Mouse (Mus musculus) limb, embryonic 13.5 days (tissue): ENCODE data around the gene Atic. TPM values are rescaled to one million over a fixed set of nuclear protein-coding genes. Genes with fewer than 3 reads are reported as not detected.

ENCODE experiments used
- ATAC-seq: fragments of 200-750 bp; cut with Nextera tagmentation; 2 replicates; pipeline ENCODE4 v1.8.0; 2017; ENCODE audit warnings: low read depth, moderate number of reproducible peaks, moderate TSS enrichment; ENCODE audit not compliant: low FRiP score
- H3K27ac ChIP-seq: fragments of 300-500 bp; sonication (generic); 2 replicates; pipeline ENCODE4 v1.5.1; 2015; ENCODE audit warnings: inconsistent platforms, mild to moderate bottlenecking, moderate library complexity
- H3K27me3 ChIP-seq: fragments of 300-500 bp; sonication (generic); 2 replicates; pipeline ENCODE4 v1.6.1; 2015; ENCODE audit warnings: mild to moderate bottlenecking, inconsistent platforms
- H3K36me3 ChIP-seq: fragments of 300-500 bp; sonication (generic); 2 replicates; pipeline ENCODE4 v1.6.1; 2015; ENCODE audit warnings: inconsistent platforms, mild to moderate bottlenecking, moderate library complexity
- H3K4me1 ChIP-seq: fragments of 300-500 bp; sonication (generic); 2 replicates; pipeline ENCODE4 v1.6.1; 2015; ENCODE audit warnings: inconsistent platforms
- H3K4me2 ChIP-seq: fragments of 300-500 bp; sonication (generic); replicated peaks from 2 replicates; pipeline ENCODE4 v1.6.1; 2015; ENCODE audit warnings: inconsistent platforms, mild to moderate bottlenecking, moderate library complexity
- H3K4me3 ChIP-seq: fragments of 300-500 bp; sonication (generic); 2 replicates; pipeline ENCODE4 v1.5.1; 2015; ENCODE audit warnings: moderate library complexity, mild to moderate bottlenecking, inconsistent platforms
- H3K9ac ChIP-seq: fragments of 300-500 bp; sonication (generic); 2 replicates; pipeline ENCODE4 v1.6.1; 2015; ENCODE audit warnings: mild to moderate bottlenecking, inconsistent platforms
- H3K9me3 ChIP-seq: fragments of 300-500 bp; sonication (generic); 2 replicates; pipeline ENCODE4 v1.6.1; 2016; ENCODE audit warnings: inconsistent platforms
- WGBS: fragments of 180-500 bp; shearing (Covaris S2); methylation state at CpG from one replicate; pipeline ENCODE4 v1.1.7; 2015; 5-methylcytosine and 5-hydroxymethylcytosine counted together
- polyA plus RNA-seq: library from polyadenylated mRNA; unstranded; fragments of >200 nt; fragmentation: Nextera tagmentation; extraction: Ambion mirVana; gene quantifications from 2 replicates; pipeline ENCODE4 v1.2.1, GENCODE M21; 2015

Gene Atic
- polyA plus RNA-seq, 1 experiment from 2014 or later: 71.4 TPM

DNA sequence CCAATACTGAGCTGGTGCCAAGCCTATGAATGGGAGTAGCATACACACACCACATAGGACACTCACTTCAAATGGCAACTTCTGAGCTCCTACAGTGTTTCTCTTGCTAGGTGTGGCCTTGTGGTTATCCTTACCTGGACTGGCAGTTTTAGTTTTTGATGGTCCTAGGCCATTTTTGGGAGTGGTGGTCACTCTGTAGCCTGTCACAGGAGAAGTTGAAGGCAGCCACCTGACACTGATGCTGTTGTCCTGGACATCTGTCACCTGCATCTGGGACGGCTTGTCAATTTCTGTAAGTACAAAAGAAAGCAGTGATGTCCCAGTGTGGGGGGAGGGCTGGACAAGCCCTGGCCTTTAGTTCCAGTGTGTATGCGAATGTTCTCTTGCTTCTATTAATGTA lies 48.8 kb downstream of the Atic start:
- no peak overlapping the region for H3K4me2 ChIP-seq
- peaks cover 93% of the 10 kb centered on the region for H3K36me3 ChIP-seq
- no peaks in the 10 kb centered on the region for H3K9me3 ChIP-seq
- H3K4me3 ChIP-seq: no peak overlapping the region
- H3K27me3 ChIP-seq: no peaks in the 10 kb centered on the region
- H3K27ac ChIP-seq: no peak overlapping the region
- ATAC-seq: no peak
- WGBS: 93% methylated on average over 2 of the region's 2 CpGs
- H3K9ac ChIP-seq: no peak overlapping the region
- no peaks in the 10 kb centered on the region for H3K4me1 ChIP-seq

DNA sequence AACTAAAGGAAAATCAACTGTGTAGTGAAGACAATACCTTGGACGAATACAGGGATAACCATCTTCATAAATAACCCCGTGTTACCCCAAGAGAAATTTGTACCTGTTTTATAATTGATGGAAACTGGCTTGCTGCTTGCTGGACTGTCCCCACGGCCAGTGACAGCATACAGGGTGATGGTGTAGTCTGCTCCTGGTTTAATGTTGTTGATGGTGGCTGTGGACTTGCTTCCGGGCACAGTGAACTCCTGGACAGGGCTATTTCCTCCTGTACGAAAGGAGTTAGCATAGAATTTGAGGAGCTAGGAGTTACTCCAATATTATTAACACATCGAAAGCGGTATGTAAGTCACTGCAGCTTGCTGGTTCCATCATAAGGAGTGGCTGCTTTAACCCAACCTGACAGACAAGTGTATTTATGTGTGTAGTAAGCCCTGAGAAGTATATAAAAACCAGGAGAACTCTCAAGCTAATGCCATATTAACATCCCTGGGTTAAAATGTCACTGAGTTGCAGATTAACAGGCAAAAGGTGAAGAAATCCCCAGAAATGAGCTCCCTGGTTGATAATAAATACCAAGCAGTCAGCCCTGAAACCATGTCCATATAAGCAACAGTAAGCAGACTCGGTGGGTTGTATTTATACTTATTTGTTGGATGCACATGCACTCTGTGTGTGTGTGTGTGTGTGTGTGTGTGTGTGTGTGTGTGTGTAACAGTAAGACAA lies 49.8 kb downstream of the Atic start:
- no peak for ATAC-seq
- Histone ChIP-seq H3K27ac (no peak overlapping the region), H3K4me3 (no peak overlapping the region), H3K9me3 (no peaks in the 10 kb centered on the region), H3K27me3 (no peaks in the 10 kb centered on the region), H3K36me3 (peaks cover 94% of the 10 kb centered on the region), H3K9ac (no peak overlapping the region), H3K4me2 (no peak overlapping the region), H3K4me1 (no peaks in the 10 kb centered on the region)
- WGBS: 93% methylated on average over 8 of the region's 8 CpGs

DNA sequence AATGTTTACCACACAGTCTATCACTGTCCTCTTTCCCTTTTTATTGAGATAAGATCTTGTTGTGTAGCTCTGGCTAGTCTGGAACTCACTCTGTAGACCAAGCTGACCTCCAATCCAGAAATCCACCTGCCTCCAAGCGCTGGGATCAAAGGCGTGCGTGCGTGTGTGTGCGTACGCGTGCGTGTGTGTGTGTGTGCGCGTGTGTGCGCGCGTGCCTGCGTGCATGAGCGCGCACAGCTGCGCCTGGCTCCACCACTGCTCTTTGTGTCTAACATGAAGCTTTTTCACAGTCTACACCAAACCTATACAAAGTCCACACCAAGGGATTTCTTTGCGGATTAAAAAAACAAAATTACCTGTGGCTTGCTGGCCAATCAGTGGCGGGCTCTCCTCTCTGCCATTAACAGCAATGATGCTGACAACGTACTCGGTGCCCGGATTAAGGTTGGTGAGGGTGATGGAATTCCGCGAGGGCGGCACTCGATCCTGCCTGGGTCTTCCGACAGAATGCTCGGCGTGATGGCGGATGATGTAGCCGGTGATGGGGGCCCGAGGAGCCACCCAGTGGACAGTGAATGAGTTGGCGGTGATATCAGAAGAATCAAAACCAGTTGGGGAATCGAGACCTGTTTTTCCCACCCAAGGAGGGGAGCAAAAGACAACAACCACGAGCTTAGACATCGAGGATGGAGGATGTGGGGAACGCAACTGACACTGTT lies 52.3 kb downstream of the Atic start:
- Histone ChIP-seq H3K9ac (no peak overlapping the region), H3K4me2 (no peak overlapping the region), H3K4me3 (no peak overlapping the region), H3K9me3 (no peaks in the 10 kb centered on the region), H3K27ac (no peak overlapping the region), H3K36me3 (peaks cover 96% of the 10 kb centered on the region), H3K4me1 (no peaks in the 10 kb centered on the region), H3K27me3 (no peaks in the 10 kb centered on the region)
- WGBS: 96% methylated on average over 37 of the region's 37 CpGs
- no peak for ATAC-seq

DNA sequence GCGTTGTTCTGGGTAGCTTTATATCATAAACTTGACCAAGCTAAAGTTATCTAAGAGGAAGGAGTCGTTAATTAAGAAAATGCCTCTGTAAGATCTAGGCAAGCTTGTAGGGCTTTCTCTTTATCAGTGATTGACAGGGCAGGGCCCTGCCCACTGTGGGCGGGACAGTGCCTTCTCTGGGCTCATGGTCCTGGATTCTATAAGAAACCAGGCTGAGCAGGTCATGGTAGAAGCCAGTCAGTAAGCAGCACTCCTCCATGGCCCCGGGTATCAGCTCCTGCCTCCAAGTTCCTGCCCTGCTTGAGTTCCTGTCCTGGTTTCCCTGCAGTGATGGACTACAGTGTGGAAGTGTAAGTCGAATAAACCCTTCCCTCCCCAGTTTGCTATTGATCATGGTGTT lies 53.0 kb downstream of the Atic start:
- 91% methylated on average over 5 of the region's 5 CpGs for WGBS

DNA sequence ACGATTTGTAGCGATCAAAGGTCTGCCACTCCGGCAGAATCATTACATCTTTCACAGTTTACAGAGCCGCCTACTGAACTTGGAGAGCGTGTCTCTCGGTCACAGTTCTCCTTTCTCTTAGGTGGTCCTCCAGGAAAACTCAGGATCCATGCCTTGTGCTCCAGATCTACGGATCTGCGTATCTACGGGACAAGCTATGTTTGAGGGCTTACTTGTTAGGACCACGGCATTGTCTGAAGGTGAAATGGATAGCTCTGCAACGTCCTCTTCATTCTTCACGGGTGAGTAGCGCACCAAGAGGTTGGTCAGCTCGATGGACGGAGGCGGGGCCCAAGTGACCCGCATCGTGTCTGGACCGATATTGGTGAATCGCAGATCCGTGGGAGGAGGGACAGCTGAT lies 55.3 kb downstream of the Atic start:
- Histone ChIP-seq H3K4me2 (no peak overlapping the region), H3K36me3 (peaks cover 96% of the 10 kb centered on the region), H3K27ac (no peak overlapping the region), H3K9me3 (no peaks in the 10 kb centered on the region), H3K4me3 (no peak overlapping the region), H3K9ac (no peak overlapping the region), H3K4me1 (no peaks in the 10 kb centered on the region), H3K27me3 (no peaks in the 10 kb centered on the region)
- no peak for ATAC-seq
- WGBS: 96% methylated on average over 21 of the region's 21 CpGs

More for the DNA sequence above, 53.0 kb downstream of the Atic start:
- Histone ChIP-seq H3K4me3 (no peak overlapping the region), H3K9me3 (no peaks in the 10 kb centered on the region), H3K27me3 (no peaks in the 10 kb centered on the region), H3K4me1 (no peaks in the 10 kb centered on the region), H3K27ac (no peak overlapping the region), H3K4me2 (no peak overlapping the region), H3K9ac (no peak overlapping the region), H3K36me3 (peaks cover 96% of the 10 kb centered on the region)
- ATAC-seq: no peak

DNA sequence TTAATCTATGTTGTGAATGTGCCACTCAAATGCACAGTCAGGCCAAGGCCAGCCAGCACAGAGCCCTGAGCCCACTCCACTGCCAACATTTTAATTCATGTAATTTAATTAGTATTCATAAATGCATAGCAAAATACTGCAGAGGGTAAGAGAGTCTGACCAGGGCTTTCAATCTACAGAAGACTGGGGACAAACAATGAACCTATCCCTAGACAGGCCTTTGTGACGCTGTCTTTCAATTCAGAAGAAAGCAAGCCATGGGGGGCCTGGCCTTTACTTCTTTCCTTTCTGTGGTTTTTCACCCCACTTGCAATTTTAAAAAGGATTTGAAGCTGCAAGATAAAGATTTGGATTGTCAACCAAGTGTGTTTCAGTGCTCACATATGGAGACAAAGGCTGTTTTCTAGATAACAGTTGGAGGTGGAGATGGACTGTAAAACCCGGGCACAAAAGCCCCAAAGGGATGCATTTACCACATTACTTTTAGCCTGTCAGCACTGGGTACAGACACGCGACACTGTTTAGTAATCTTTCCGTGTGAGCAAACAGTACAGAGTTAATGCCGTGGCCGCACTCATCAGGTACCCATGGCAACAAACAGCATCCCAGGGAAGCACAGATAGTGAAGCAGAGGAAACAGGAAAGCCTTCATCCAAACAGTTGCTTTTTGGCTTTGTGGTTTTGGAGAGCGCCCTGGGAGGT lies 57.7 kb downstream of the Atic start:
- WGBS: 93% methylated on average over 8 of the region's 8 CpGs
- Histone ChIP-seq H3K9me3 (no peaks in the 10 kb centered on the region), H3K9ac (no peak overlapping the region), H3K4me2 (no peak overlapping the region), H3K27ac (no peak overlapping the region), H3K4me1 (no peaks in the 10 kb centered on the region), H3K4me3 (no peak overlapping the region), H3K36me3 (peaks cover 100% of the 10 kb centered on the region), H3K27me3 (no peaks in the 10 kb centered on the region)
- ATAC-seq: no peak

DNA sequence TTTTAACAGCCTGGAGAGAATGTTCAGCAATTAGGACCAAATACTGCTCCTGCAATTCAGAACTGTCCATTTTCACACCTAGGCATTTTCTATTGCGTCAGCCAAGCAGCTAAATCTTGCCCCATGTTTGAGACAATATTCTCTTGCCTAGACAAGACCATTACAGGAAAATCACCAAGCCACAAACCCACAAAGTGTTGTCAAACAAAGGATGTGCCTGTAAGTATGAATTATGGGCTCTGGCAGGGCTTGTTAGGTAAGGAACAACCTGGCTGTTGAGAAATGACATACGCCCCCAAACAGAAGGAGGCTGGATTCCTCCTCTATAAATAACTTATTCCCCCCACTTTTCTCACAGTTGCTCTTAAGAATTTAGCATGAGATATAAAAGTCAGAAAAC lies 64.6 kb downstream of the Atic start:
- Histone ChIP-seq H3K9ac (no peak overlapping the region), H3K9me3 (no peaks in the 10 kb centered on the region), H3K27me3 (no peaks in the 10 kb centered on the region), H3K4me3 (no peak overlapping the region), H3K36me3 (peaks cover 98% of the 10 kb centered on the region), H3K4me2 (no peak overlapping the region), H3K27ac (no peak overlapping the region), H3K4me1 (0 out of 2 replicates have a peak, but pooled peaks cover 4% of the 10 kb centered on the region)
- ATAC-seq: no peak
- WGBS: 94% methylated on average over 2 of the region's 2 CpGs

DNA sequence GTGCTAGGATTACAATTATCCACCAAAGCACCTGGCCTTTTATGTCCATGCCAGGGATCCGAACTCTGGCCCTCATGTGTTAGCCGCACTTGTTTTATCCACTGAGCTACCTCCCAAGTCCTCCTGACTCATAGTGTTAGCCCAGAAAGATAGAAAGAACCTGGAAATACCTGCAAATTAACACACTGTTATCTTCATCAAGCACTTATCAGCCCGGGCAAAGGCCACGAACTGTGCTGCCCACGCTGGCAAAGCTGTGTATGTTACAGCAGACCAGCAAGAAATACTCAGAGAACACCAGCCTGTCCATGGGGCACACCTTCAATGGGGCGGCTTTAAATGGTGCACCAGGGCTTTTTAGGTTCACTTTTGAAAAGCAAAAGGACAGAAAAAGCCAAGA lies 66.7 kb downstream of the Atic start:
- no peak overlapping the region for H3K4me3 ChIP-seq
- peaks cover 98% of the 10 kb centered on the region for H3K36me3 ChIP-seq
- no peaks in the 10 kb centered on the region for H3K27me3 ChIP-seq
- no peak overlapping the region for H3K9ac ChIP-seq
- 0 out of 2 replicates have a peak, but pooled peaks cover 4% of the 10 kb centered on the region for H3K4me1 ChIP-seq
- ATAC-seq: no peak
- H3K4me2 ChIP-seq: no peak overlapping the region
- H3K9me3 ChIP-seq: no peaks in the 10 kb centered on the region
- 93% methylated on average over 6 of the region's 6 CpGs for WGBS
- no peak overlapping the region for H3K27ac ChIP-seq

Other genes starting within 250 kb of the Atic start
- 0.26 and 0.36 TPM in 2 replicates for gene Abca12, start 142.2 kb upstream of the Atic start, polyA plus RNA-seq
- 219 and 234 TPM in 2 replicates for gene Fn1, start 96.0 kb downstream of the Atic start, polyA plus RNA-seq